Mouse (Mus musculus) erythroblast, embryonic 14.5 days (primary cell): Measurements from ENCODE around the gene Slc7a15.

Experiments
- GATA1 ChIP-seq: IDR thresholded peaks from 2 replicates; pipeline ENCODE4 v1.6.1; 2012; ENCODE audit warnings: low read length, inconsistent platforms, mixed read lengths
- TAL1 ChIP-seq: IDR thresholded peaks from 3 replicates; pipeline ENCODE4 v1.6.1; 2012; ENCODE audit warnings: low read length, inconsistent platforms, mixed read lengths

DNA sequence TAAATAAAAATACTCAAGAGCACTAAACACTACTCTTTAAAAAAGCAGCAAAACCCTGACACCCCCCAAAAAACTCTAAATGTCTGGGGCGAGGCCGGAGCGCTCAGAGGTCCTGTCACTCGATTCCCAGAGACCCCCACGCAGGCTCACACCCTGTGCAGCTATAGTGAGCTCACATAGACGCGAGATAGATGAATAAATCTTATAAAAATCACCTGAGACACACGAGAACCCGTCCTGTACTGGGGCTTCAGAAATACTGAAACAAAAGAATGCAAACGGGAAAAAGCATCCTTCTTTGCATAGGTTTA, 42.5 kb upstream of the Slc7a15 start:
- TF ChIP-seq GATA1 (no peak), TAL1 (no peak)
